Mouse (Mus musculus): Measurements from ENCODE around the gene Med19. TPM values are rescaled to one million over a fixed set of nuclear protein-coding genes. Genes with fewer than 3 reads are reported as not detected.

The Med19 gene
- polyA plus RNA-seq, 1 experiment from 2014 or later = 28.8 TPM

DNA sequence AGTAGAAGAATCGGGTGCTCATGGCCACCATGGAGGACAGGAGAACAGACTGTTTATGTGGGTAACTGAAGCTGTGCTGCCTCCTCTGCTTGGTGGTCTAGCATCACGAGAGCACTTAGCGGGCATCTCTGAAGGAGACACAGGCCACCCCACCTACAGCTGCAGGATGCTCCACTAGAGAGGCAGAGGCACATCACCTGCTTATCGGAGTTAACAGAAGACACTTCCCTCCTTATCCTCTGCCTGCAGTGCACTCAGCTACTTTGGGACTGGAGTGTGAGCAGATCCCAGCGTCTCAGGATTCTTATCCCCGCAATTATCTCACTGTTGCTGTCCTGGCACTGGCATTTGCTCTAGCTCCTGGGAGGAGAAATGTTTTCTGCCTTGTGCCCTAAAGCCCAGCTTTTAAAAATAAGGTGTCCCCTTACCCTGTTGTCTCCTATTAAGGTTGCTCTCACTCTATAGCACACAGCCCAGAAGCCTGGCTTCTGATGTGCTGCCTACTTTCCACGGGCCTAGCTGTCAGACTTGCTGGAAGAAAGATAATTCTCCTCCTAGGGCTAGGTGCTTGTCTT lies 57.2 kb downstream of the Med19 start:
- 10% methylated on average over 7 of the region's 7 CpGs for WGBS

GRCm38 (mm10) chr2:84736312-84737161 lies 58.3 kb downstream of the Med19 start:
- H3K9ac ChIP-seq = peak overlapping the region; percentile 26
- ATAC-seq (ENCODE audit: insufficient number of reproducible peaks, low FRiP score) = no peak
- H3K4me1 ChIP-seq (replicated peaks) = peaks cover 78% of the 10 kb centered on the region
- peak overlapping the region; percentile 50 for H3K4me3 ChIP-seq
- H3K27me3 ChIP-seq (replicated peaks) = 0 out of 2 replicates have a peak, but pooled peaks cover 3% of the 10 kb centered on the region
- H3K4me2 ChIP-seq = peak overlapping the region; percentile 69
- no peak overlapping the region for H3K27ac ChIP-seq (ENCODE audit: poor library complexity, severe bottlenecking)
- no peaks in the 10 kb centered on the region for H3K9me3 ChIP-seq (replicated peaks)
- peaks cover 13% of the 10 kb centered on the region for H3K36me3 ChIP-seq
- 8% methylated on average over 27 of the region's 27 CpGs for WGBS

More for the DNA sequence above, 57.2 kb downstream of the Med19 start:
- ATAC-seq (ENCODE audit: insufficient number of reproducible peaks, low FRiP score) = peak; percentile 77
- peak overlapping the region; percentile 50 for H3K4me3 ChIP-seq
- peak overlapping the region; percentile 58 for H3K27ac ChIP-seq (ENCODE audit: poor library complexity, severe bottlenecking)
- peaks cover 67% of the 10 kb centered on the region for H3K4me1 ChIP-seq (replicated peaks)
- peaks cover 6% of the 10 kb centered on the region for H3K36me3 ChIP-seq
- peak overlapping the region; percentile 62 for H3K9ac ChIP-seq
- 0 out of 2 replicates have a peak, but pooled peaks cover 3% of the 10 kb centered on the region for H3K27me3 ChIP-seq (replicated peaks)
- no peaks in the 10 kb centered on the region for H3K9me3 ChIP-seq (replicated peaks)
- peak overlapping the region; percentile 69 for H3K4me2 ChIP-seq

DNA sequence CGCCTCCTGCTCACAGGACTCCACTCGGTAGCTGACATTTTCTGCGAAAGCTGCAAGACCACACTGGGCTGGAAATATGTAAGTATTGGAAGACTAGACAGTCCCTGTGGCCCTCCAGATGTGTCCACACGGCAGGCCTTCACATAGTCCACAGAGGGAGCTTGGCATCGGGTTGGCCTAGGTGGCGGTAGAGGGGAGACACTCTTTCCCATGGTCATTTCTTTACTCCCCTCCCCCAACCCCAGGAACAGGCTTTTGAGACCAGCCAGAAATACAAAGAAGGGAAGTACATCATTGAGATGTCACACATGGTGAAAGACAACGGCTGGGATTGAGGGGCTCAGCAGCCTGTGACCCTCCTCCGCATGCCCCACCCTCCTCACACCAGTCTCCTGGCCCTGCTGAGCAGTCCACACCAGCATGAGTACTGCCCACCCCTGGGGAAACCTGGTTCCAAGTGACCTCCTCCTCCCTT lies 59.3 kb downstream of the Med19 start:
- H3K9me3 ChIP-seq (replicated peaks) = no peaks in the 10 kb centered on the region
- peaks cover 84% of the 10 kb centered on the region for H3K4me1 ChIP-seq (replicated peaks)
- H3K27me3 ChIP-seq (replicated peaks) = 0 out of 2 replicates have a peak, but pooled peaks cover 3% of the 10 kb centered on the region
- H3K9ac ChIP-seq = peak overlapping the region; percentile 44
- H3K4me2 ChIP-seq = peak overlapping the region; percentile 69
- WGBS = 9% methylated on average over 8 of the region's 8 CpGs
- H3K27ac ChIP-seq (ENCODE audit: poor library complexity, severe bottlenecking) = peak overlapping the region; percentile 34; the same call in 1 of the 2 replicates
- H3K36me3 ChIP-seq = peaks cover 13% of the 10 kb centered on the region
- peak overlapping the region; percentile 50; the same call in 1 of the 2 replicates for H3K4me3 ChIP-seq
- peak; percentile 12; the same call in 1 of the 2 replicates for ATAC-seq (ENCODE audit: insufficient number of reproducible peaks, low FRiP score)

Other genes with a start within 250 kb of the Med19 start
- gene Tfpi, start 201.6 kb upstream of the Med19 start, polyA plus RNA-seq (2016; fragmentation: Nextera tagmentation; extraction: Ambion mirVana) = 78.8 and 80.0 TPM in 2 replicates
- gene Ctnnd1, start 27.6 kb upstream of the Med19 start, polyA plus RNA-seq (2016; fragmentation: Nextera tagmentation; extraction: Ambion mirVana) = 105 and 109 TPM in 2 replicates
- 0.10 TPM in 2 replicates for gene Btbd18, start 19.3 kb upstream of the Med19 start, polyA plus RNA-seq (2016; fragmentation: Nextera tagmentation; extraction: Ambion mirVana)
- gene Selenoh, start 7.6 kb upstream of the Med19 start, polyA plus RNA-seq (2016; fragmentation: Nextera tagmentation; extraction: Ambion mirVana) = 279 and 282 TPM in 2 replicates
- gene Gm28635, start 361 bp upstream of the Med19 start, polyA plus RNA-seq (2016; fragmentation: Nextera tagmentation; extraction: Ambion mirVana) = not detected in 2 replicates
- 154 and 158 TPM in 2 replicates for gene Tmx2, start 738 bp downstream of the Med19 start, polyA plus RNA-seq (2016; fragmentation: Nextera tagmentation; extraction: Ambion mirVana)
- 35.4 and 38.9 TPM in 2 replicates for gene Zdhhc5, start 36.8 kb downstream of the Med19 start, polyA plus RNA-seq (2016; fragmentation: Nextera tagmentation; extraction: Ambion mirVana)
- gene Clp1, start 48.9 kb downstream of the Med19 start, polyA plus RNA-seq (2016; fragmentation: Nextera tagmentation; extraction: Ambion mirVana) = 22.7 and 23.6 TPM in 2 replicates
- gene Ypel4, start 55.7 kb downstream of the Med19 start, polyA plus RNA-seq (2016; fragmentation: Nextera tagmentation; extraction: Ambion mirVana) = 10.0 and 11.5 TPM in 2 replicates
- gene Gm19426, start 65.3 kb downstream of the Med19 start, polyA plus RNA-seq (2016; fragmentation: Nextera tagmentation; extraction: Ambion mirVana) = 8.5 and 9.2 TPM in 2 replicates
- 32.2 and 32.8 TPM in 2 replicates for gene Serping1, start 97.0 kb downstream of the Med19 start, polyA plus RNA-seq (2016; fragmentation: Nextera tagmentation; extraction: Ambion mirVana)
- gene Ube2l6, start 120.4 kb downstream of the Med19 start, polyA plus RNA-seq (2016; fragmentation: Nextera tagmentation; extraction: Ambion mirVana) = 90.0 and 95.3 TPM in 2 replicates
- 0.17 and 0.43 TPM in 2 replicates for gene Smtnl1, start 144.2 kb downstream of the Med19 start, polyA plus RNA-seq (2016; fragmentation: Nextera tagmentation; extraction: Ambion mirVana)
- 62.2 and 65.6 TPM in 2 replicates for gene Timm10, start 148.6 kb downstream of the Med19 start, polyA plus RNA-seq (2016; fragmentation: Nextera tagmentation; extraction: Ambion mirVana)
- gene Slc43a1, start 160.4 kb downstream of the Med19 start, polyA plus RNA-seq (2016; fragmentation: Nextera tagmentation; extraction: Ambion mirVana) = 21.8 and 23.0 TPM in 2 replicates
- gene Rtn4rl2, start 208.3 kb downstream of the Med19 start, polyA plus RNA-seq (2016; fragmentation: Nextera tagmentation; extraction: Ambion mirVana) = 0.67 and 1.2 TPM in 2 replicates